Mouse (Mus musculus): ENCODE data around the gene Map3k9.

Map3k9 gene

GRCm38 (mm10) chr12:81783301-81783700 is 2.3 kb upstream of the Map3k9 start:
- DNase-seq: no peak

GRCm38 (mm10) chr12:81782606-81783005 is 1.6 kb upstream of the Map3k9 start:
- no peak for DNase-seq

GRCm38 (mm10) chr12:81780271-81781093 is 493 bp downstream of the Map3k9 start:
- DNase-seq: peak; percentile 30

- DNase-seq: peak; percentile 37
These were observed 1.1 kb downstream of the Map3k9 start for GRCm38 (mm10) chr12:81779831-81780230.

- DNase-seq: peak; percentile 67
These were observed 4.8 kb downstream of the Map3k9 start for GRCm38 (mm10) chr12:81776191-81776590.

GRCm38 (mm10) chr12:81775641-81776040 is 5.3 kb downstream of the Map3k9 start:
- DNase-seq: no peak

- DNase-seq: no peak
These were observed 6.8 kb downstream of the Map3k9 start for GRCm38 (mm10) chr12:81774186-81774585.

- DNase-seq: no peak
These were observed 11.5 kb downstream of the Map3k9 start for GRCm38 (mm10) chr12:81769458-81769857.

GRCm38 (mm10) chr12:81765386-81765785 is 15.6 kb downstream of the Map3k9 start:
- no peak for DNase-seq

GRCm38 (mm10) chr12:81764370-81764769 is 16.6 kb downstream of the Map3k9 start:
- DNase-seq: no peak

- no peak for DNase-seq
These were observed 26.3 kb downstream of the Map3k9 start for GRCm38 (mm10) chr12:81754651-81755050.

GRCm38 (mm10) chr12:81751116-81751515 is 29.9 kb downstream of the Map3k9 start:
- no peak for DNase-seq

GRCm38 (mm10) chr12:81748918-81749317 is 32.1 kb downstream of the Map3k9 start:
- DNase-seq: no peak

GRCm38 (mm10) chr12:81748021-81748576 is 32.9 kb downstream of the Map3k9 start:
- DNase-seq: no peak

- DNase-seq: no peak
These were observed 34.5 kb downstream of the Map3k9 start for GRCm38 (mm10) chr12:81746400-81747024.

GRCm38 (mm10) chr12:81735246-81736070 is 45.5 kb downstream of the Map3k9 start:
- DNase-seq: no peak

- no peak for DNase-seq
These were observed 54.6 kb downstream of the Map3k9 start for GRCm38 (mm10) chr12:81726246-81726822.

- DNase-seq: no peak
These were observed 56.2 kb downstream of the Map3k9 start for GRCm38 (mm10) chr12:81724776-81725175.

GRCm38 (mm10) chr12:81723375-81723774 is 57.6 kb downstream of the Map3k9 start:
- DNase-seq: no peak

GRCm38 (mm10) chr12:81719715-81720114 is 61.3 kb downstream of the Map3k9 start:
- no peak for DNase-seq

GRCm38 (mm10) chr12:81719161-81719560 is 61.8 kb downstream of the Map3k9 start:
- DNase-seq: no peak

- no peak for DNase-seq
These were observed 68.4 kb downstream of the Map3k9 start for GRCm38 (mm10) chr12:81712618-81713017.

- peak; percentile 73 for DNase-seq
These were observed 78.1 kb downstream of the Map3k9 start for GRCm38 (mm10) chr12:81702903-81703302.

Data from embryo, embryonic 11 days (tissue).